ENCODE assay signal across 8 mouse cellular contexts in genomic region chr19:32486106-32486724, GRCm38 (mm10). TPM values are rescaled to one million over a fixed set of nuclear protein-coding genes. Genes with fewer than 3 reads are reported as not detected.
DNase-seq lines count a peak whose midpoint lies in the region; ATAC-seq and TF ChIP-seq lines count a peak whose summit lies in the region.
"Not testable (repeated sequence)": the region's sequence is repeated elsewhere in the genome, so short reads cannot be mapped to it uniquely, and the experiment has no call there.

No protein-coding gene starts in this region.

- H3K9me3 ChIP-seq in ES-Bruce4 (replicated peaks; ENCODE audit: control insufficient read depth, insufficient read depth, low read length, poor library complexity, severe bottlenecking); forebrain, postnatal 0 days (ENCODE audit: low read length); lung, embryonic 15.5 days: not testable (repeated sequence)

- TF ChIP-seq POLR2A in ES-Bruce4 (IDR thresholded peaks at IDR 0.05; ENCODE audit: insufficient read depth, low read length); olfactory bulb, adult 2 months (IDR thresholded peaks at IDR 0.05; ENCODE audit: insufficient read depth, low read depth, low read length): not testable (repeated sequence)

- ATAC-seq in forebrain, postnatal 0 days: peak; percentile 79
- peak; percentile 91 for ATAC-seq in lung, embryonic 15.5 days (ENCODE audit: borderline replicate concordance, extremely low read depth, low FRiP score, low TSS enrichment)

- not testable (repeated sequence) for H3K27me3 ChIP-seq in ES-Bruce4 (ENCODE audit: control insufficient read depth, insufficient read depth, low read length, poor library complexity, severe bottlenecking); forebrain, postnatal 0 days (ENCODE audit: insufficient read depth, low read length); lung, embryonic 15.5 days

- WGBS in forebrain, postnatal 0 days: 2% methylated on average over 44 of the region's 47 CpGs
- WGBS in lung, embryonic 15.5 days: under 1% methylated on average over 46 of the region's 47 CpGs
- WGBS in olfactory bulb, adult 2 months: under 1% methylated on average over 47 of the region's 47 CpGs

- peak; percentile 20 for TF ChIP-seq CTCF in ES-Bruce4 (IDR thresholded peaks at IDR 0.05; ENCODE audit: low read depth, low read length)
- peak; percentile 68 for TF ChIP-seq CTCF in forebrain, postnatal 0 days (IDR thresholded peaks at IDR 0.05; ENCODE audit: low read depth)
- TF ChIP-seq CTCF in olfactory bulb, adult 2 months (IDR thresholded peaks at IDR 0.05; ENCODE audit: insufficient read depth, low read depth, low read length): not testable (repeated sequence)

- TF ChIP-seq EP300 in ES-Bruce4 (IDR thresholded peaks at IDR 0.05; ENCODE audit: insufficient read depth, low read depth, low read length): not testable (repeated sequence)

- not testable (repeated sequence) for H3K4me1 ChIP-seq in ES-Bruce4 (ENCODE audit: control insufficient read depth, insufficient read depth, low read length); olfactory bulb, adult 2 months (ENCODE audit: control insufficient read depth, insufficient read depth, low read length)
- peaks cover 18% of the 10 kb centered on the region for H3K4me1 ChIP-seq in forebrain, postnatal 0 days (ENCODE audit: insufficient read depth)
- H3K4me1 ChIP-seq in lung, embryonic 15.5 days: peaks cover 18% of the 10 kb centered on the region

- H3K36me3 ChIP-seq in ES-Bruce4 (ENCODE audit: control insufficient read depth, insufficient read depth, low read length, poor library complexity, severe bottlenecking); forebrain, postnatal 0 days (ENCODE audit: insufficient read depth); lung, embryonic 15.5 days: not testable (repeated sequence)

- peak; percentile 53 for DNase-seq in cerebellum, adult 11-12 months
- peak; percentile 44 for DNase-seq in forebrain, postnatal 0 days
- peak; percentile 72 for DNase-seq in heart, postnatal 4 days
- DNase-seq in layer of hippocampus, adult 8-10 months (ENCODE audit: low spot score in 2 of 2): peak; percentile 28 to 56
- peak; percentile 62 to 69 for DNase-seq in thymus, adult 18-20 months

- peak overlapping the region; percentile 85 for H3K4me2 ChIP-seq in forebrain, postnatal 0 days (ENCODE audit: low read depth)
- peak overlapping the region; percentile 78 for H3K4me2 ChIP-seq in lung, embryonic 15.5 days

- peak overlapping the region; percentile 85 for H3K4me3 ChIP-seq in ES-Bruce4 (ENCODE audit: low read depth, low read length)
- H3K4me3 ChIP-seq in forebrain, postnatal 0 days (ENCODE audit: low read depth, low read length): peak overlapping the region; percentile 80
- H3K4me3 ChIP-seq in lung, embryonic 15.5 days: peak overlapping the region; percentile 79
- peak overlapping the region; percentile 62 for H3K4me3 ChIP-seq in olfactory bulb, adult 2 months (ENCODE audit: insufficient read depth, low read depth, low read length)

- H3K27ac ChIP-seq in ES-Bruce4 (ENCODE audit: insufficient read depth, low read length): not testable (repeated sequence)
- H3K27ac ChIP-seq in forebrain, postnatal 0 days (ENCODE audit: low read depth, low read length): peak overlapping the region; percentile 82
- peak overlapping the region; percentile 88 for H3K27ac ChIP-seq in lung, embryonic 15.5 days
- peak overlapping the region; percentile 43 for H3K27ac ChIP-seq in olfactory bulb, adult 2 months (ENCODE audit: insufficient read depth, low read depth, low read length)

- peak overlapping the region; percentile 58 for H3K9ac ChIP-seq in ES-Bruce4 (ENCODE audit: low read depth, poor library complexity, severe bottlenecking)
- peak overlapping the region; percentile 79 for H3K9ac ChIP-seq in forebrain, postnatal 0 days
- peak overlapping the region; percentile 78 for H3K9ac ChIP-seq in lung, embryonic 15.5 days

RNA-seq across cellular contexts. Expression of gene Minpp1, which starts 0.6 kb away (rescaled TPM):
- polyA plus RNA-seq in ES-Bruce4 (2011; ENCODE audit: insufficient read depth, insufficient read length, low read depth, missing spikeins): 38.8 and 40.0 TPM in 2 replicates
- 75.6 and 84.8 TPM in 2 replicates for total RNA-seq in forebrain, postnatal 0 days (2014; rRNA removed)
- polyA plus RNA-seq in forebrain, postnatal 0 days (2015; fragmentation: Nextera tagmentation; extraction: Ambion mirVana): 52.6 and 58.6 TPM in 2 replicates
- 10 to 100 TPM; 28.6 to 29.8 TPM for total RNA-seq in heart, postnatal 4 days (2021)
- 10 to 100 TPM; 54.8 to 58.1 (median 55.9) TPM for total RNA-seq in layer of hippocampus, adult 8-10 months (2022)
- 60.1 and 62.9 TPM in 2 replicates for polyA plus RNA-seq in lung, embryonic 15.5 days (2015; fragmentation: Nextera tagmentation; extraction: Ambion mirVana)
- not detected in 2 replicates for polyA plus RNA-seq in olfactory bulb, adult 2 months (2012; ENCODE audit: insufficient read depth, insufficient read length, low replicate concordance, missing spikeins)

RNA-seq across cellular contexts. Expression of gene Rpl9-ps6, which starts 19.8 kb away (rescaled TPM):
- 1,753 and 1,831 TPM in 2 replicates for polyA plus RNA-seq in ES-Bruce4 (2011; ENCODE audit: insufficient read depth, insufficient read length, low read depth, missing spikeins)
- total RNA-seq in forebrain, postnatal 0 days (2014; rRNA removed): 94.9 and 106 TPM in 2 replicates
- polyA plus RNA-seq in forebrain, postnatal 0 days (2015; fragmentation: Nextera tagmentation; extraction: Ambion mirVana): 54.1 and 69.9 TPM in 2 replicates
- 10 to 100 TPM; 61.0 to 71.0 TPM for total RNA-seq in heart, postnatal 4 days (2021)
- total RNA-seq in layer of hippocampus, adult 8-10 months (2022): 10 to 100 TPM; 27.2 to 45.2 (median 37.3) TPM
- polyA plus RNA-seq in lung, embryonic 15.5 days (2015; fragmentation: Nextera tagmentation; extraction: Ambion mirVana): 106 and 112 TPM in 2 replicates
- not detected in 2 replicates for polyA plus RNA-seq in olfactory bulb, adult 2 months (2012; ENCODE audit: insufficient read depth, insufficient read length, low replicate concordance, missing spikeins)

Comparison
In these comparisons a context has a peak if more than half of its experiments do, and no peak if none do; other contexts are left out.
1. RNA of gene Rpl9-ps6, which starts 19.8 kb away (polyA plus RNA-seq): 1,753 to 1,831 TPM in ES-Bruce4, 106 to 112 TPM in lung, embryonic 15.5 days and 54.1 to 69.9 TPM in forebrain, postnatal 0 days; not detected in olfactory bulb, adult 2 months; every median in the first group is over 10 times any median in the second.
2. Peak in every context shown above with its lines, with median percentiles within 50 percentile points of each other: H3K4me3 ChIP-seq, H3K9ac ChIP-seq and DNase-seq.